Mouse (Mus musculus) liver, postnatal 0 days (tissue): ENCODE data around the gene Hrh2.

Experiments
- CTCF ChIP-seq: sonication (generic); IDR thresholded peaks from 2 replicates; pipeline ENCODE4 v1.5.1; 2016; ENCODE audit warnings: antibody characterized with exemption, low read depth
- EP300 ChIP-seq: IDR thresholded peaks from 2 replicates; pipeline ENCODE4 v1.6.1; 2016; ENCODE audit warnings: antibody characterized with exemption, low read depth, mild to moderate bottlenecking

DNA sequence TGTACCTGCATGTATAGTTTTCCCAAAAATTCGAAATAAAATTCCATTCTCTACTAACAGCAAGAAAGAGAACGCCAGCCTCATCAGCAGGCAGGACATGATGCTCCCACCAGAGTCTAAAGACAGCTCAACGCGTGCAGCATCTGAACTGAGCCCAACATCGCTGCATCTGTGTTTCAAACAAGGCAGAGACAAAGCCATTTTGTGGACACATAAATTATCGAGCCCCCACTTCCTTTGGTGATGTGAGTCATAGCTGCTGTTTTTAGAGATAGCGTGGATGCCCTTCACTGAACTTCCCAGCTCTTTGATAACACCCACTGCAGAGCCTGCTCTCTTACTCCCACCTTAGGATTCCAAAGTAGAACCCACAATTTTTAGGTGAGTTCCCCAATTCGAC, 16.5 kb upstream of the Hrh2 start:
- TF ChIP-seq CTCF (no peak), EP300 (no peak)
